Mouse (Mus musculus) embryonic fibroblast, embryonic 13.5 days (primary cell): ENCODE data around the gene Nfya.

Experiments used
- CTCF ChIP-seq: IDR thresholded peaks from 2 replicates; pipeline ENCODE4 v1.5.1; 2011; ENCODE audit warnings: mild to moderate bottlenecking, control low read depth, low read length, moderate library complexity, borderline replicate concordance; ENCODE audit not compliant: insufficient read depth
- POLR2A ChIP-seq: IDR thresholded peaks from 2 replicates; pipeline ENCODE4 v1.6.1; 2011; ENCODE audit warnings: low read depth, mild to moderate bottlenecking, control low read depth, low read length, moderate library complexity

GRCm38 (mm10) chr17:48426991-48427750, 17.5 kb upstream of the Nfya start:
- TF ChIP-seq POLR2A (no peak), CTCF (no peak)
